Mouse (Mus musculus) layer of hippocampus, postnatal 14 days (tissue): ENCODE data around the gene Zfp446. TPM values are rescaled to one million over a fixed set of nuclear protein-coding genes. Genes with fewer than 3 reads are reported as not detected.

Source experiments
- DNase-seq, 2 experiments: peaks; one replicate each; pipeline ENCODE4 v3.0.0; 2021 to 2022; ENCODE audit warnings: low spot score in 2 of 2, mixed read lengths in 1 of 2
- total RNA-seq, 2 experiments: library from RNA; stranded (reverse); gene quantifications; 2 replicates each; pipeline ENCODE4 v1.2.3; 2021

Zfp446 gene
- total RNA-seq, 2 experiments from 2014 or later = 8.3 to 9.1 TPM

DNA sequence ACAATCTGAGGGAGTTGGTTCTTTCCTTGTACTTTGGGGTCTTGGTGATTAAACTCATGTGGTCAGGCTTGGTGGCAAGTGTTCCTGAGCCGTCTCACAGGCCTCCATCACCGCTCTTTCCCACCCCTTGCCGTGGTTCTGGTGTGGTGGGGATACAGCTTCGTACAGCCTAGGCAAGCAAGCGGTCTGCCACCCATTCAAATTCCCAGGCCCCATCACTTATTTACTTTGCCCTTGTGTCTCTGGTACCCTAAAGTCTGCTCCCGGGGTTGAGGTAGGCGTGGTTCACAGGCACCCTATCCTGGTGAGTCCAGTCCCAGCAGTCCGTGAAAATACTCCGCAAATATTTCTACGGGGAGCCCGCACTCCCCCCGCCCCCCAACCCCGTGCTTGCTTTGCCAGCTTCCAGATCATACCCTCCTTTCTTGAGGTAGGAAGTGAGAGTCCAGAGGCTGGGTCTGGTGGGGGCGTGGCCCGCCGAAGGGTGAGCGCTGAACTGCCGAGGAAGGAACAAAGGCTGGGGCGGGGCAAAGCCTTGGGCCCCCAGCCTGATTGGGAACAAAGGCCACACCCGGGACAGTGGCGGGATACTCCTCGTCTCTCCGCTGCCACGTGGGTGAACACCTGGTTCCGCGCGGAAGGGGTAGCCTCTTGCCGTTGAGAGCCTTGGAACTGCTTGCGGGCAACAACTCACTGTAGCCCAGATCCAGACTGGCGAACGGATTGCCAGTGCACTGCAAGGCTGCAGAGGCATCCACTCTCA lies 45.3 kb downstream of the Zfp446 start:
- peak in 1 of 2 experiments; percentile 50 for DNase-seq

DNA sequence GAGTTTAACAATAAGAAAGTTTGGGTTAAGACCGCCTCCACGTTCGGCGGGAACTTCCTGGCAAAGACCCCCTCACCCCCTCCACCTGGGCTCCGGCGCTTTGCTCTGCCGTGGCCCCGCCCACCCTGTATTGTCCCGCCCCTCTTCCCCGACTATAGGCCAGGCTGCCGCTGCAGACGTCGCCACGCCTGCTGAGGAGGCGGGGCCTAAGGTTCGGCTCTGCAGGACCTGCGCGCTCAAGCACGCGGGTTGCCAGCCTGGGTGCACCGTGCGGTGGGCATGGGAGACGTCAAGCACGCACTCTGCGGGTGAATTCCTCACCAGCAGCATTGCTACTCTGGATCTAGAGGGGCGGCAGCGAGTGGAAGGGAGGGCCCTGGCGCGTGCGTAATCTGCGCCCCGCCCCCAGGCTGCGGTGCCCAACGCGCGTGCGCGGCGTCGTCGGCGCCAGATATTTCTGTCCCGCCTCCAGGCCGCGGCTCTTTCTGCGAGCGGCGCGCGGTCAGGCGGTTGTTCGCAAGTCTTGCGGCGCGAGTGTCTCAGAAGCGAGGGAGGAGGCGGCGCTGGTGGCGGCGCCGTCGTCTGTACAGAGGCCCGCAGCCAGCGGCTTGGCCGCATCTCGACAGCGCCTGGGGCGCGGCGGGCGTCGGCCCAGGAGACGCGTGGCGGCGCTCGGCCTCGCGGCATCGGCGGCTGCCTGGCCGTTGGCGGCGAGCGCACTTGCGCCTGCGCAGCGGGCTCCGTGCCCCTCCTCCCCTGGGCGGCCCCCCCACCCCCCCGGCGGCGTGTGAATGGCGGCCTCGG lies 46.5 kb downstream of the Zfp446 start:
- peak; percentile 95 to 99 for DNase-seq

GRCm38 (mm10) chr7:13024805-13025204 lies 47.2 kb downstream of the Zfp446 start:
- DNase-seq = peak; percentile 86 to 87

GRCm38 (mm10) chr7:13025511-13026112 lies 48.0 kb downstream of the Zfp446 start:
- no peak for DNase-seq

DNA sequence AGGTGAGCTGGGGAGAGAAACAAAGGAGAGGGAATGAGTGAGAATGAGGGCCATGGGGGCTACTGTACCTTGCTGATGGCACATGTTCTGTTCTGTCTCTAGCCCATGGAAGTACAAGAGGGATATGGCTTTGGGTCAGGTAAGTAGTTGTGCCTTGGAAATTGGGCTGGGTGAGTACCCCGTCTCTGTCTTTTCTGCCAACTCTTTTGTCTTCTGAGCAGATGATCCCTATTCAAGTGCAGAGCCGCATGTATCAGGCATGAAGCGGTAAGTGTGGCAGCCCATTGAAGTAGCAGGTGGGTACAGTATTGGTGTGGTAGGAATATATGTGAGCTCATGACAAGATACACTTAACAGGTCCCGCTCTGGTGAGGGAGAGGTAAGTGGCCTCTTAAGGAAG lies 51.3 kb downstream of the Zfp446 start:
- DNase-seq = no peak

GRCm38 (mm10) chr7:13031069-13031468 lies 53.4 kb downstream of the Zfp446 start:
- DNase-seq = no peak

DNA sequence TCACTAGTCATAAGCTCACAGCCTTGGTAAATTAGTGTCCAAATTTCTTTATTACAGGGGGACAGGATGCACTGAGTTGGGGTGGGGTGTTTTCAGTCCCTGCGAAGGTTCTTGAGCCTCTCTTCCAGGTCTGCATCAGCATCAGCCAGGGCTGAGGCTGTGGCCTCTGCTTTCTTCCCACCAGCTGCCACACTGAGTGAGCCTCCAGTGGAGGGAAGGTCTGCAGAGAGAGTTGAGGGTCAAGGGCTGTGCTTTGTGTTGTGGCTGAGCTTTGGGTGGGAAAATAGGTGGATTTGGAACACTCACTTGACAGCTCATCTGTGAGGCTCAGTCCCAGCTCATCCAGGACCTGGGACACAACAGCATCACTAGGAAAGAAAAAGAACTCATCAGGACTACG lies 54.3 kb downstream of the Zfp446 start:
- no peak for DNase-seq

DNA sequence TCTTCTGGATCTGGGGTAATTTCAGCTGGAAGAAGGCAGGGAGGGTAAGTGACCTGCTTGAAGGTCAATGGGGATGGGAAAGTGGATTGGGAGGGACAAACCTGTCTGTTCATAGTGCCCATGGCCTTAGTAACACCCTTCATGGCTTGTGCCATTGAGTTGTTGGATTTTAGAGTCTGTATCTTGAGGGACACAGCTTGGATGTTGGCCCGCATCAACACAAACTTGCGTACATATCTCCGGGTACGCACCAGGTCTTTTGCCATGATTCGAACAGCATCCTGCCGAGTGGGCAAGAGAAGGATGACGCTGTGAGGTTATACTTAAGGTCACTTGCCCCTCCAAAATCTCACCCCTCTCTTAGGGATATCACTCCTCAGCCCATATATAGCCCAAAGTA lies 54.9 kb downstream of the Zfp446 start:
- no peak for DNase-seq

- DNase-seq = no peak
Measured at GRCm38 (mm10) chr7:13033451-13034147, 56.0 kb downstream of the Zfp446 start.

DNA sequence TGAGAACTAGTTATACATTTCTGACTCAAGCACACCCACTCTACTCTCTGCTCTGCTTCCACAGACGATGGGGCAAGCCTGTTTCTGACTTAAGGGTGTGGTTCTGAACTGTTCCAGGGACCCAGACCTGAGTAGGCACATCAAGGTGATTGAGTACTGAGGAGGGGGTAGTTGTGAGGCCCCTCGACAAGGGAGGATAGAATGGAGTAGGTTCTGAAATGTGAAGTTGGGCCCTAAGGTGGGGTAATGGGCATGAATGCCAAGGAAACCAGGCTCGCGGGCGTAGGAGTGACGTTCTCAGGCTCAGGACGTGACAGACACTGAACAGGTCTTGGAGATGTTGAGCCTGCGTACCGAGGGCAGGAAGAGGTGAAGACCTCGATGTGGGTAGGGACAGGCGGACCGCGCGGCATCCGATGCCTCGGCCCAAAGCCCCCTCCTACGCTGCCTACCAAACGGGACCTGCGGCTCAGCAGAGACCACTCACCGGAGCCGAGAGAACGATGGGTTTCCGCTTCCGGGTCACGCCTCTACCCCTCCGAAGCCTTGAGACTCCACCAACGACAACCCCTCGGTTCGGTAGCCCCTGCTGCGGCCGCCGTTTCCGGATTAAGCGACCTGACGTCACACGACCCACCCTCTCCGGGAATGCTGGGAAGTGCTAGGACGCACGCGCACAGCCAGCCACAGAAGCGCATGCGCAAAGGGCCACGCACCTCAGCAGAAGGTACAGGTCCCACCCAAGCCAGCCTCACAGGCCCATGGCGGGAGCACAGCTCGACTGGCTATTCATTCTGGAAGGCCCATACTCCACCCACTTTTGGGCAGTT lies 56.7 kb downstream of the Zfp446 start, which contains the start of gene Chmp2a:
TSS of gene Chmp2a (minus strand) at position 660 of the 830 bp plus-strand sequence.
- peak; percentile 98 to 99 for DNase-seq

Other genes starting within 250 kb of the Zfp446 start
- gene Vmn2r56, start 242.8 kb upstream of the Zfp446 start, total RNA-seq = not detected
- 10 to 100 TPM; 16.8 to 21.9 TPM for gene Zscan18, start 174.2 kb upstream of the Zfp446 start, total RNA-seq
- 10 to 100 TPM; 19.5 to 20.2 TPM for gene Zfp329, start 159.0 kb upstream of the Zfp446 start, total RNA-seq
- gene Zfp110, start 143.1 kb upstream of the Zfp446 start, total RNA-seq = 10 to 100 TPM; 16.1 to 16.8 TPM
- gene Zfp128, start 96.7 kb upstream of the Zfp446 start, total RNA-seq = 1 to 10 TPM; 6.2 to 7.3 TPM
- gene Zscan22, start 80.0 kb upstream of the Zfp446 start, total RNA-seq = 10 to 100 TPM; 11.9 to 14.5 TPM
- 100 to 1,000 TPM; 418 to 457 TPM for gene Rps5, start 55.6 kb upstream of the Zfp446 start, total RNA-seq
- gene Rnf225, start 50.4 kb upstream of the Zfp446 start, total RNA-seq = 1 to 10 TPM in 1 of 2 experiments, under 1 TPM in 1; 0.92 to 1.2 TPM
- 10 to 100 TPM; 12.0 to 13.5 TPM for gene Zfp324, start 12.0 kb upstream of the Zfp446 start, total RNA-seq
- gene Slc27a5, start 20.3 kb downstream of the Zfp446 start, total RNA-seq = under 1 TPM in 1 of 2 experiments, not detected in 1; 0.26 TPM
- 100 to 1,000 TPM; 236 to 244 TPM for gene Trim28, start 21.3 kb downstream of the Zfp446 start, total RNA-seq
- 10 to 100 TPM; 27.8 to 30.9 TPM for gene Zbtb45, start 32.2 kb downstream of the Zfp446 start, total RNA-seq
- 100 to 1,000 TPM; 143 to 149 TPM for gene Chmp2a, start 57.0 kb downstream of the Zfp446 start, total RNA-seq
- 100 to 1,000 TPM; 199 to 212 TPM for gene Ube2m, start 60.4 kb downstream of the Zfp446 start, total RNA-seq
- 10 to 100 TPM; 13.7 to 17.4 TPM for gene Mzf1, start 76.9 kb downstream of the Zfp446 start, total RNA-seq
- gene Vmn1r85, start 117.3 kb downstream of the Zfp446 start, total RNA-seq = not detected
- gene Vmn1r86, start 142.1 kb downstream of the Zfp446 start, total RNA-seq = not detected
- not detected for gene Vmn1r87, start 162.3 kb downstream of the Zfp446 start, total RNA-seq
- gene Vmn1r88, start 181.7 kb downstream of the Zfp446 start, total RNA-seq = under 1 TPM; 0.21 to 0.23 TPM
- gene Vmn1r89, start 235.2 kb downstream of the Zfp446 start, total RNA-seq = not detected